8 mouse cellular contexts compared by ENCODE assay signal in the genomic region with DNA sequence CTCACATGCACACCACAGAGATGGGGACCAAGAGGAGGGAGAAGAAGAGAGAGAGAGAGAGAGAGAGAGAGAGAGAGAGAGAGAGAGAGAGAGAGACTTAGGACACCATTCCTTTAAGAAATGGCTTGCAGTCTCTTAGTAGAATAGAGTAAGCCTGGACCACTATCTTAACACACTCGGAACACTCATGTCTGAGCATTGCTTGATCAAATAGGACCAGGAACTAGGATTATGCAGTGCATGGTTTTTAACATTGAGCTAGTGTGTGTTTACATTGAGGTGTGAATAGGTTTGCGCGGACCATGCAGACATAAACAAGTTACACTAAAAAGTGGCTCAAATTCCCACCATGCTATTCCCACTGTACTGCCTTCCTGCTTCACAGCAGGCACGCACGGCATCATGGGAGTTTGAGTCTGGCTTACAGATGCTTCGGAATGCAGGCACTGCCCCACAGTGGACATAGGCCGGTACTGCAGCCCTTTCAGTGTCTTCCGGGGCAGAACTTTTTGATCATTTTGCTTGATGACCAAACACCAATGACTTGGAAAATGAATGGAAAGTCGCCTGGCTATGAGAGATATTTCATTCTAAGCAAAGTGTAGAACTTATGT.
DNase-seq lines count a peak whose midpoint lies in the region; ATAC-seq and TF ChIP-seq lines count a peak whose summit lies in the region.

No protein-coding gene starts in this region.

- 22% methylated on average over 9 of the region's 9 CpGs for WGBS in hindbrain, postnatal 0 days

- no peaks in the 10 kb centered on the region for H3K36me3 ChIP-seq in hindbrain, postnatal 0 days (ENCODE audit: insufficient read depth, low read length)
- no peaks in the 10 kb centered on the region for H3K36me3 ChIP-seq in megakaryocyte, embryonic 14.5 days (replicated peaks; ENCODE audit: low read length)

- no peaks in the 10 kb centered on the region for H3K4me1 ChIP-seq in hindbrain, postnatal 0 days (ENCODE audit: insufficient read depth, low read length)
- H3K4me1 ChIP-seq in megakaryocyte, embryonic 14.5 days: peaks cover 6% of the 10 kb centered on the region

- peak; percentile 92 for DNase-seq in NIH3T3 (ENCODE audit: low read depth)
- peak; percentile 63 for DNase-seq in cerebellum, adult 8-10 months
- DNase-seq in frontal cortex, postnatal 14 days (ENCODE audit: low spot score in 2 of 2): peak; percentile 61 to 77
- peak; percentile 89 for DNase-seq in hindbrain, postnatal 0 days (ENCODE audit: low spot score)
- peak; percentile 88 to 92 for DNase-seq in left cerebral cortex, adult 18-20 months (ENCODE audit: low spot score in 2 of 2)
- peak; percentile 84 to 90 for DNase-seq in right cerebral cortex, adult 2 months (ENCODE audit: low spot score in 2 of 2)
- peak; percentile 63 for DNase-seq in urinary bladder, postnatal 25 days (ENCODE audit: low spot score)

- peak; percentile 85 for ATAC-seq in hindbrain, postnatal 0 days

- TF ChIP-seq CTCF in hindbrain, postnatal 0 days (IDR thresholded peaks at IDR 0.05; ENCODE audit: low read depth): peak; percentile 96

- no peak overlapping the region for H3K27ac ChIP-seq in hindbrain, postnatal 0 days

- H3K9ac ChIP-seq in hindbrain, postnatal 0 days (replicated peaks; ENCODE audit: low read length): no peak overlapping the region

- no peak overlapping the region for H3K4me2 ChIP-seq in hindbrain, postnatal 0 days (ENCODE audit: low read depth, low read length)

- no peaks in the 10 kb centered on the region for H3K9me3 ChIP-seq in hindbrain, postnatal 0 days (ENCODE audit: low read length)
- H3K9me3 ChIP-seq in megakaryocyte, embryonic 14.5 days: peaks cover 2% of the 10 kb centered on the region; the same call in 1 of the 2 replicates

- H3K4me3 ChIP-seq in hindbrain, postnatal 0 days (ENCODE audit: low read length): no peak overlapping the region
- peak overlapping the region; percentile 5 for H3K4me3 ChIP-seq in megakaryocyte, embryonic 14.5 days (replicated peaks)

- no peaks in the 10 kb centered on the region for H3K27me3 ChIP-seq in hindbrain, postnatal 0 days (ENCODE audit: insufficient read depth, low read length)
- H3K27me3 ChIP-seq in megakaryocyte, embryonic 14.5 days (replicated peaks): peaks cover 7% of the 10 kb centered on the region
